Mouse (Mus musculus) limb, embryonic 11.5 days (tissue): ENCODE measurements around the gene Cacna2d1. TPM values are rescaled to one million over a fixed set of nuclear protein-coding genes. Genes with fewer than 3 reads are reported as not detected.

Experiments used
- ATAC-seq: fragments of 200-750 bp; cut with Nextera tagmentation; 2 replicates; pipeline ENCODE4 v1.8.0; 2017; ENCODE audit warnings: low read depth; ENCODE audit not compliant: insufficient number of reproducible peaks, low FRiP score, low TSS enrichment
- DNase-seq: peaks from one replicate; pipeline ENCODE4 v3.0.0-alpha.2; 2015; ENCODE audit warnings: low spot score
- H3K27ac ChIP-seq: fragments of 300-500 bp; sonication (generic); replicated peaks from 2 replicates; pipeline ENCODE4 v1.5.1; 2014; ENCODE audit warnings: low read depth, mild to moderate bottlenecking, low read length
- H3K27me3 ChIP-seq: fragments of 300-500 bp; sonication (generic); 2 replicates; pipeline ENCODE4 v1.6.1; 2014; ENCODE audit warnings: mild to moderate bottlenecking, low read length, mixed read lengths; ENCODE audit not compliant: control insufficient read depth, insufficient read depth
- H3K36me3 ChIP-seq: fragments of 300-500 bp; sonication (generic); 2 replicates; pipeline ENCODE4 v1.6.1; 2014; ENCODE audit warnings: mild to moderate bottlenecking, low read length, moderate library complexity, mixed read lengths; ENCODE audit not compliant: control insufficient read depth, insufficient read depth
- H3K4me1 ChIP-seq: fragments of 300-500 bp; sonication (generic); 2 replicates; pipeline ENCODE4 v1.6.1; 2014; ENCODE audit warnings: low read length, mixed read lengths; ENCODE audit not compliant: control insufficient read depth, insufficient read depth
- H3K4me2 ChIP-seq: fragments of 300-500 bp; sonication (generic); 2 replicates; pipeline ENCODE4 v1.6.1; 2014; ENCODE audit warnings: low read depth, mild to moderate bottlenecking, moderate library complexity; ENCODE audit not compliant: severe bottlenecking
- H3K4me3 ChIP-seq: fragments of 300-500 bp; sonication (generic); 2 replicates; pipeline ENCODE4 v1.5.1; 2014; ENCODE audit warnings: low read depth, low read length
- H3K9ac ChIP-seq: fragments of 300-500 bp; sonication (generic); 2 replicates; pipeline ENCODE4 v1.6.1; 2014; ENCODE audit warnings: mild to moderate bottlenecking, low read length
- H3K9me3 ChIP-seq: fragments of 300-500 bp; sonication (generic); 2 replicates; pipeline ENCODE4 v1.6.1; 2016; ENCODE audit warnings: low read length; ENCODE audit not compliant: control insufficient read depth
- WGBS: fragments of 180-500 bp; shearing (Covaris S2); extraction: QIAGEN DNeasy Blood & Tissue Kit; methylation state at CpG from one replicate; pipeline ENCODE4 v1.1.7; 2014; 5-methylcytosine and 5-hydroxymethylcytosine counted together
- polyA plus RNA-seq: library from polyadenylated mRNA; unstranded; fragments of >200 nt; fragmentation: Nextera tagmentation; extraction: Ambion mirVana; gene quantifications from 2 replicates; pipeline ENCODE4 v1.2.1, GENCODE M21; 2014

The Cacna2d1 gene
- polyA plus RNA-seq, 1 experiment from 2014 or later = 9.5 TPM

DNA sequence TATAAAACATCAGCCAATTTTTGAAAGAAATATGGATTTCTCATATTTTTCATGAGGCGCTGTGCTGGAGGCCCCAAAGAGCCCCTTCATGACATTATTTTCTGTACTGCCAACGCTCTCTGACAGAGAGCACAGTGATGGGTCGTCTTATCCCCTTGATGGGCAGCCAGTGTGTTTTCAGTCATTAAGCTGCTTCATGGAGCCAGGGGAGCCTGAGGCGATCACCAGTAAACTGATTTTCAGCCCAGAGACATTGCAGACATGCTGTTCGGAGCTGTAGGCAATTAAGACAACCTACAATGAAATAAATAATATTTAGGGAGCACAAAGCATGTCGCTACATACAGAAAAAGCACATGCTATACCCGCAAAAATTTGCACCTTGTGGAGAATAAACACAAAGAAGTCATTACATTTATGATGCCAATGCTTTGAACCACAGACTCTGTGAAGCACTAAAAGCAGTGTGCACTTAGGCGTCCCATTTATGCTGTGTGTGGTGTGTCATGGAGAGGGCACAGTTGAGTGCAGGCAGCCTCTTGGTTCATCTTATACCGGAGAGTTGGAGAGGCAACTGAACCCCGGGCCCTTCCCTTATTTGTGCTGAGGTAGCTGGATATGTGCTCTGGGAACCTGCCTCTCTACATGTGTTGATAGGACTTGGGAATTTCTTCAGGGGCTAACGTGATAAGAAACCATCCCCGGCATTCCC is 57.1 kb downstream of the Cacna2d1 start:
- no peak for ATAC-seq
- no peak overlapping the region for H3K4me3 ChIP-seq
- no peaks in the 10 kb centered on the region for H3K4me1 ChIP-seq
- no peak overlapping the region for H3K4me2 ChIP-seq
- H3K9me3 ChIP-seq = no peaks in the 10 kb centered on the region
- H3K27me3 ChIP-seq = no peaks in the 10 kb centered on the region
- no peaks in the 10 kb centered on the region for H3K36me3 ChIP-seq
- no peak overlapping the region for H3K9ac ChIP-seq
- 68% methylated on average over 12 of the region's 12 CpGs for WGBS
- no peak overlapping the region for H3K27ac ChIP-seq
- DNase-seq = no peak

DNA sequence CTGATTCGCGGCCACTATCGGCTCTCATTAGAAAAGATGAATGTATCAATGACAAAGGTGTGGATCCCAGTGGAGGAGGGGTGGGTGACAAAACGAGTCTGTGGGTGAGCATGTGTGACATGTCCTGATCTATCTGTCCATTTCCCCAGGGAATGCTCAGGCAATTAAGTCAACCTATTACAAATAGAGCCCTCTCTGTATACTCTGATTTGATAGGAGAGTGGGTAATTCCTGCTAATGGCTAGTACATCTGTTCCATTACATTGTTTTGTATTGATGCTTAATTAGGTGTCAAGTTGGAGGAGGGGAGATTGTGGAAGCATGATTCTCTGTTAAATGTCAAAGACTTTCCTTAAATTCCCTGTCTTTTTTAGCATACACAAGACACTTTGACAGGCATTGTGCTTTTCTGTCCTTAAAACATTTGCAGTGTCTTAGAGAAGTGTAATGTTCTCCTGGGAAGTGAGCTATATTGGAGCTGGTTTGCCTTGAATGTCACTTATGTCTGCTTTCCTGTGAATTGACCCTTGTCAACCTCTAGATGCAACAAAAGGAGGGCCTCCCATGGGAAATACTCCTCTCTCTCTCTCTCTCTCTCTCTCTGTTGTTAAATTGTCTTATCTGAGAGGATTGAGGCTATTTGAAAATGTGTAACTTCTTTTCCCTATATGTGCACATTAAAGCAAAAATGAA is 58.9 kb downstream of the Cacna2d1 start:
- H3K36me3 ChIP-seq = no peaks in the 10 kb centered on the region
- no peak overlapping the region for H3K4me3 ChIP-seq
- no peaks in the 10 kb centered on the region for H3K4me1 ChIP-seq
- H3K9ac ChIP-seq = no peak overlapping the region
- no peak for ATAC-seq
- H3K27me3 ChIP-seq = no peaks in the 10 kb centered on the region
- no peak overlapping the region for H3K4me2 ChIP-seq
- no peak for DNase-seq
- 72% methylated on average over 4 of the region's 4 CpGs for WGBS
- H3K27ac ChIP-seq = no peak overlapping the region
- H3K9me3 ChIP-seq = no peaks in the 10 kb centered on the region

DNA sequence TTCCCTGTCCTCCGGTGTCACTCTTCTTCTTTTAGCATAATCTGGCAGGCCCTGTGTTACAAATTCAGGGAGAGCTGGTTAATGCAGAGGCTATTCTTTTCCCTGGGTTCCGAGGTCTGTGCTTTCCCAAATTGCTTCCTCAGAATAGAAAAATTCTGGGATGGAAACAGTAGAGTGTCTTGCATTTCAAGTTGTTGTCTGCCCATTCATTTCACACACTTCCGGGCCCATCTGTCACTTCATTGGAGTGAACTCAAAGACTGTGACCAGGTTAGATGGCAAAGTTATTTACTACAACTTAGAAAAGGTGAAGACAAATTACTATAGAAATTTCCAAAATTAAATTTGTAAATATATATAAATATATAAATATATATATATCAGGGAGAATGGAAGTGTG is 62.7 kb downstream of the Cacna2d1 start:
- no peaks in the 10 kb centered on the region for H3K27me3 ChIP-seq
- no peaks in the 10 kb centered on the region for H3K36me3 ChIP-seq
- WGBS = 89% methylated on average over 3 of the region's 3 CpGs
- H3K4me2 ChIP-seq = no peak overlapping the region
- no peak overlapping the region for H3K9ac ChIP-seq
- no peak overlapping the region for H3K27ac ChIP-seq
- no peak overlapping the region for H3K4me3 ChIP-seq
- DNase-seq = no peak
- no peak for ATAC-seq
- no peaks in the 10 kb centered on the region for H3K9me3 ChIP-seq
- H3K4me1 ChIP-seq = no peaks in the 10 kb centered on the region

DNA sequence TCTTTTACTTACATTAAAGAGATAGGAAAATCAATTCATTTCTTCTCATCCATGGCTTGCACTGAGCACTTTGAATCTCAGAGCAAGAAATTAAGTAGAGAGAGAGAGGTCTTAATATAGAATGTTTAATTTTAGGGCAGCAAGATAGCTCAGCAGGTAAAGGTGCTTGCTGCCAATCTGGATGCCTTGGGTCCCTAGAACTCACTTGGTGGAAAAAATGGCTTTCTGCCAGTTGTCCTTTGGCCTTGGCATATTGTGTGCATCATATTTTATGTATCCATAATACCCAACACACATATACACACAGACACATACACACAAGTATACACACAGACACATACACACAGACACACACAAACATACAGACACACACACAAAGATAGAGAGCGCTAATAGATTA is 63.3 kb downstream of the Cacna2d1 start:
- Histone ChIP-seq H3K4me2 (no peak overlapping the region), H3K4me3 (no peak overlapping the region), H3K36me3 (no peaks in the 10 kb centered on the region), H3K27ac (no peak overlapping the region), H3K9me3 (no peaks in the 10 kb centered on the region), H3K27me3 (no peaks in the 10 kb centered on the region), H3K9ac (no peak overlapping the region), H3K4me1 (peaks cover 4% of the 10 kb centered on the region)
- DNase-seq (no peak), ATAC-seq (no peak)
- WGBS = 94% methylated on average over 1 of the region's 1 CpGs

DNA sequence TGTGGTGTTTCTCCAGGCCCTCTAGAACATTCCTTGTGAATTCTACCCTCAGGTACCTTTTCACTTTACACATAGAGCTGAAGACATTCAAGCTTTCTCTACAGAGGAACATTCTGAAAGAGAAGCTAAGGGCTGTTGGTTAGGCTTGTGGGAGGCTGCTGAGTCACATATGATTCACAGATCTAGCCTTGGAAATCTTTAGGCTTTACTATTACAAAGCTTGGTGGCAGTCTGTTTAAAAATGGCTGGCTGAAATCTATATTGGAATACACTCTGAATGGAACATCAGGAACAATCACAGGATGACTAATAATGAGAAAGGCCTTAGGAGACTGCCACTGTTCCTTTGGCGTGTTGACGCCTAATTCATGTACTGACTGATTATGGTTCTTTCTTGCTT is 66.4 kb downstream of the Cacna2d1 start:
- Histone ChIP-seq H3K9ac (no peak overlapping the region), H3K4me3 (no peak overlapping the region), H3K9me3 (no peaks in the 10 kb centered on the region), H3K4me1 (peaks cover 4% of the 10 kb centered on the region), H3K36me3 (no peaks in the 10 kb centered on the region), H3K27ac (no peak overlapping the region), H3K27me3 (no peaks in the 10 kb centered on the region), H3K4me2 (no peak overlapping the region)
- WGBS = 89% methylated on average over 2 of the region's 2 CpGs
- DNase-seq (no peak), ATAC-seq (no peak)

DNA sequence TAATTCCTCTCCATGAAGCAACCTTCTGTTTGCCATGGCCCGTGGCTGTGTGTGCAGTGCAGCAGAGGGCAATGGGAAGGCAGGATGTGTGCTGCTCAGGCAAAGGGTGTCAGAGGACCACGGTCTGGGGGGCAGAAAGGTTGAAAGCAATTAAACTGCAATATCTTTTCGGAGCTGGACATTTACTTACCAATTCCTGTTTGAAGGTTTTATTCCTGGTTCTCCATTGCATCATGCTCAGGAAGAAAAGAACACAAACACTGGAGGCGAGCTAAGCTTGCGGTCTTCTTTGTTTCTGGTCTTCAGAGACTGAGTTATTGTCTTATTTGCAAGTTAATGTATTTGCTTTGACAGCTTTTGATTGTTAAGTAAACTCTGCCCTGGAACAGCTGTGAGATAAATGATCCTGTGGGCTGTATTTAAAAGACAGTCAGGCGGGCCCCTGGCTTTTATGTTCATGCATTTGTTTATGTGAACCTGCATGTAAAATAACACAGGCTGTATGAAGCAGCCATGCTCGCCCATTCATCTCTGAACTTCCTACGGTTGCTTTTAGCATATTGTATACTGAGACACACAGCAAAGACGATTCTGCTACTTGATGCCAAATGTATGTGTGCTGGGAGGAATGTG is 68.1 kb downstream of the Cacna2d1 start:
- 14% methylated on average over 9 of the region's 9 CpGs for WGBS
- Histone ChIP-seq H3K27me3 (no peaks in the 10 kb centered on the region), H3K27ac (no peak overlapping the region), H3K4me2 (no peak overlapping the region), H3K4me3 (no peak overlapping the region), H3K9ac (no peak overlapping the region), H3K9me3 (no peaks in the 10 kb centered on the region), H3K4me1 (peaks cover 4% of the 10 kb centered on the region), H3K36me3 (no peaks in the 10 kb centered on the region)
- DNase-seq (peak; percentile 32), ATAC-seq (no peak)

DNA sequence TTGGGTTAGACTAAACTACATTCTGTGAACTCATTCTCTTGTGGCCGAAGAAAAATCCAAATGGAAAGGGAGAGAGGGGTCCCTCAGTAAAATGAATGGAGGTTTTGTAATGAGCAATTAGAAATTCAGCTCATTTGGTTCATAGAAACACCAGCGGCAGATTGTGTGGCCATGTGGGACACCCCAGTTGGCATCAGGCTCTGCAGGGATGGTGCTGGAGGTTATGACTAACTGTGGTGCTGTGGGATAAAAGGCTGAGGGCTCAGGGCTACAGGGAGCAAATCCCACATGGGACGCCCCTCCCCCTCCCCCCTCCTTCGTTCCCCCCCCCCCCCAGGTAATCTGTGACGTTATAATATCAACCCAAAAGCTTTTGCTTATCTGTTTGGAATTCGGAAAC is 69.8 kb downstream of the Cacna2d1 start:
- Histone ChIP-seq H3K4me1 (peaks cover 4% of the 10 kb centered on the region), H3K9me3 (no peaks in the 10 kb centered on the region), H3K36me3 (no peaks in the 10 kb centered on the region), H3K4me3 (no peak overlapping the region), H3K27me3 (no peaks in the 10 kb centered on the region), H3K9ac (no peak overlapping the region), H3K4me2 (no peak overlapping the region), H3K27ac (no peak overlapping the region)
- DNase-seq (no peak), ATAC-seq (no peak)
- WGBS = 68% methylated on average over 5 of the region's 6 CpGs

DNA sequence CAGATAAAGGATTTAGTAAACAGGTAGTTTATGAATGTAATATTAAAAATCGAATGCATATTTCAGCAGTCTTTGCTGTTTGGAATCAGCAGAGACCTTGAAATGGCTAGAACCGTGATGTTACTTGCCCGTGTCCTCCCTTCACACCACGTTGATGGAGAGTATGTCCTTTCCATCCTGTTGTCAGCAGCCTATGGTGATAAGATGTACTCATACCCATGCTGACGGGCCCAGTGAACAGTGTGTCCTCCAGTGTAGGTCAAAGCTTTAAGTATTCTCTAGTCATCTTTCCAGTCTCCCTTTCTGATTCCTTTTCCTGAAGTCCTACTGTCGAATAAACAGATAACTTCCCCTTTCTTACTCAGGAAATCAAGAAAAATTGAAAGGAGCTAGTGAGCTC is 72.5 kb downstream of the Cacna2d1 start:
- Histone ChIP-seq H3K4me1 (peaks cover 4% of the 10 kb centered on the region), H3K36me3 (no peaks in the 10 kb centered on the region), H3K9me3 (no peaks in the 10 kb centered on the region), H3K4me2 (no peak overlapping the region), H3K9ac (no peak overlapping the region), H3K4me3 (no peak overlapping the region), H3K27me3 (no peaks in the 10 kb centered on the region), H3K27ac (no peak overlapping the region)
- ATAC-seq (no peak), DNase-seq (no peak)
- 87% methylated on average over 6 of the region's 6 CpGs for WGBS
